Mouse (Mus musculus) embryonic fibroblast, embryonic 13.5 days (primary cell): ENCODE measurements around the gene Tbc1d21. TPM values are rescaled to one million over a fixed set of nuclear protein-coding genes. Genes with fewer than 3 reads are reported as not detected.

ENCODE experiments used
- H3K27ac ChIP-seq: 2 replicates; pipeline ENCODE4 v1.5.1; 2012; ENCODE audit warnings: low read length, control low read depth, inconsistent platforms; ENCODE audit not compliant: insufficient read depth
- H3K4me1 ChIP-seq: 2 replicates; pipeline ENCODE4 v1.6.1; 2011; ENCODE audit warnings: low read length; ENCODE audit not compliant: control insufficient read depth, insufficient read depth
- H3K4me3 ChIP-seq: 2 replicates; pipeline ENCODE4 v1.5.1; 2011; ENCODE audit warnings: mild to moderate bottlenecking, control low read depth, low read length; ENCODE audit not compliant: insufficient read depth
- CTCF ChIP-seq: IDR thresholded peaks from 2 replicates; pipeline ENCODE4 v1.5.1; 2011; ENCODE audit warnings: mild to moderate bottlenecking, control low read depth, low read length, moderate library complexity, borderline replicate concordance; ENCODE audit not compliant: insufficient read depth
- POLR2A ChIP-seq: IDR thresholded peaks from 2 replicates; pipeline ENCODE4 v1.6.1; 2011; ENCODE audit warnings: low read depth, mild to moderate bottlenecking, control low read depth, low read length, moderate library complexity
- polyA plus RNA-seq: library from polyadenylated mRNA; stranded (reverse); fragments of >200 nt; gene quantifications from 2 replicates; pipeline ENCODE4 v1.2.4, GENCODE M21; 2011; ENCODE audit warnings: low read depth; ENCODE audit not compliant: missing spikeins, insufficient read length

The Tbc1d21 gene
- polyA plus RNA-seq, 1 experiment, result not detected

GRCm38 (mm10) chr9:58346498-58346897 is 23.8 kb downstream of the Tbc1d21 start:
- Histone ChIP-seq H3K27ac (no peak overlapping the region), H3K4me1 (no peaks in the 10 kb centered on the region), H3K4me3 (no peak overlapping the region)
- TF ChIP-seq POLR2A (no peak), CTCF (no peak)

GRCm38 (mm10) chr9:58345963-58346362 is 24.3 kb downstream of the Tbc1d21 start:
- Histone ChIP-seq H3K4me3 (no peak overlapping the region), H3K27ac (no peak overlapping the region), H3K4me1 (no peaks in the 10 kb centered on the region)
- TF ChIP-seq POLR2A (no peak), CTCF (no peak)

- no peaks in the 10 kb centered on the region for H3K4me1 ChIP-seq
Measured at GRCm38 (mm10) chr9:58341795-58342194, 28.5 kb downstream of the Tbc1d21 start.

GRCm38 (mm10) chr9:58336650-58337281 is 33.5 kb downstream of the Tbc1d21 start:
- H3K4me1 ChIP-seq, result no peaks in the 10 kb centered on the region
- no peak overlapping the region for H3K27ac ChIP-seq
- TF ChIP-seq POLR2A, result no peak
- no peak for TF ChIP-seq CTCF
- H3K4me3 ChIP-seq, result no peak overlapping the region

More at GRCm38 (mm10) chr9:58341795-58342194, 28.5 kb downstream of the Tbc1d21 start:
- Histone ChIP-seq H3K4me3 (no peak overlapping the region), H3K27ac (no peak overlapping the region)
- TF ChIP-seq POLR2A, result no peak
- TF ChIP-seq CTCF, result no peak

GRCm38 (mm10) chr9:58331276-58331675 is 39.0 kb downstream of the Tbc1d21 start:
- Histone ChIP-seq H3K4me1 (no peaks in the 10 kb centered on the region), H3K27ac (no peak overlapping the region), H3K4me3 (no peak overlapping the region)
- TF ChIP-seq CTCF (no peak), POLR2A (no peak)

GRCm38 (mm10) chr9:58330293-58330692 is 40.0 kb downstream of the Tbc1d21 start:
- Histone ChIP-seq H3K27ac (no peak overlapping the region), H3K4me1 (no peaks in the 10 kb centered on the region), H3K4me3 (no peak overlapping the region)
- TF ChIP-seq CTCF (peak; percentile 84; the same call in 1 of the 2 replicates), POLR2A (no peak)

- Histone ChIP-seq H3K27ac (no peak overlapping the region), H3K4me3 (no peak overlapping the region), H3K4me1 (no peaks in the 10 kb centered on the region)
- TF ChIP-seq POLR2A, result no peak
- TF ChIP-seq CTCF, result no peak
Measured at GRCm38 (mm10) chr9:58327382-58327781, 42.9 kb downstream of the Tbc1d21 start.

GRCm38 (mm10) chr9:58326477-58327180 is 43.6 kb downstream of the Tbc1d21 start:
- Histone ChIP-seq H3K4me1 (no peaks in the 10 kb centered on the region), H3K4me3 (no peak overlapping the region), H3K27ac (no peak overlapping the region)
- TF ChIP-seq CTCF (no peak), POLR2A (no peak)

GRCm38 (mm10) chr9:58321681-58322080 is 48.6 kb downstream of the Tbc1d21 start:
- TF ChIP-seq CTCF (no peak), POLR2A (no peak)

GRCm38 (mm10) chr9:58318317-58318716 is 51.9 kb downstream of the Tbc1d21 start:
- peaks cover 9% of the 10 kb centered on the region for H3K4me1 ChIP-seq
- TF ChIP-seq POLR2A (no peak), CTCF (no peak)
- H3K4me3 ChIP-seq, result no peak overlapping the region
- H3K27ac ChIP-seq, result no peak overlapping the region

More at GRCm38 (mm10) chr9:58321681-58322080, 48.6 kb downstream of the Tbc1d21 start:
- Histone ChIP-seq H3K4me3 (no peak overlapping the region), H3K4me1 (no peaks in the 10 kb centered on the region), H3K27ac (no peak overlapping the region)
